Mouse (Mus musculus) CD4-positive, CD25-positive, alpha-beta regulatory T cell, adult 4 months (primary cell): Measurements from ENCODE around the gene Hcrtr2. TPM values are rescaled to one million over a fixed set of nuclear protein-coding genes. Genes with fewer than 3 reads are reported as not detected.

Source experiments
- ATAC-seq: one replicate; pipeline ENCODE4 v1.8.0; 2017
- polyA plus RNA-seq, 2 experiments: library from polyadenylated mRNA; unstranded; fragments of 100-300 nt; shearing (Covaris generic); gene quantifications; one replicate each; pipeline ENCODE4 v1.2.1; 2017

The Hcrtr2 gene
- not detected for polyA plus RNA-seq

GRCm38 (mm10) chr9:76323756-76324155 lies at the start of gene Hcrtr2:
TSS of gene Hcrtr2 (minus strand) at chr9:76323856.
- ATAC-seq = no peak

DNA sequence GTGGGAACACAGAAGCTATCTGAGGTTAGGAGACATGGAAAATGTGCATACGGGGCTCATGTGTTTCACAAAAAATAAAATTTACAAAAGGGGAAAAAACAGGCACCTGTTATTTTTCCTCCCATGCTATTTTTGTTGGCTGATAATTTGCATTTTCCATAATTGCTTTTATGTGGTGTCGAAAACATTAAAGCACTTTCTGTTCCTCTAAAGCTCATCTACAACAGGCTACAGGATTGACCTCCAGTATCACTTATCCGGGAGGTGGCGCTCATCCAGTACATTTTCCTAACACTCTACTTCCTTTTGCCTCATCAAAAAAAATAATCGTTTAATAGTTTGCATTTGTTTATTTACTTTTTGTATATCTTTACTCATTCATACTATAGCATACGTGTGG lies 41.2 kb upstream of the Hcrtr2 start:
- no peak for ATAC-seq

- ATAC-seq = no peak
Measured at GRCm38 (mm10) chr9:76360374-76360773, 36.7 kb upstream of the Hcrtr2 start.

GRCm38 (mm10) chr9:76352346-76352745 lies 28.7 kb upstream of the Hcrtr2 start:
- ATAC-seq = no peak

- no peak for ATAC-seq
Measured at GRCm38 (mm10) chr9:76347298-76347697, 23.6 kb upstream of the Hcrtr2 start.

DNA sequence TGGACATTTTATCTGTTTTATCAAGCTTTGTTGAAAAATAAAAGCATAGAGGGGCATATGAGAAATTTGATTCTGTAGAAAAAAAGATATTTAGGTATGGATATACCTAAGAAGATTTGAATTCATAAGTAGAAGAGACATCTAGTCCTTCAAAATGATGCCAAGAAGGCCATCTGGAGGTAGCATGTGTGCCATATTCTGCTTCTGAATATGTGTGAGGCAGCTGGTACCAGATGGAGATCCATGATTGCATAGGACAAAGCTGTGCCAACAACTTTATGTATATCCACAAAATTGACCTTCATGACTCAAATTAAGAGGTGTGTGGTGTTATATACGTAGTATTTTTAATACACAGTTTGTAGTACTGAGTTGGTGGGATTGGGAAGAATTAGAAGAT lies 7.4 kb upstream of the Hcrtr2 start:
- ATAC-seq = no peak

GRCm38 (mm10) chr9:76323186-76323701 lies 412 bp downstream of the Hcrtr2 start:
- ATAC-seq = no peak

- ATAC-seq = no peak
Measured at GRCm38 (mm10) chr9:76322122-76323052, 1.3 kb downstream of the Hcrtr2 start.

DNA sequence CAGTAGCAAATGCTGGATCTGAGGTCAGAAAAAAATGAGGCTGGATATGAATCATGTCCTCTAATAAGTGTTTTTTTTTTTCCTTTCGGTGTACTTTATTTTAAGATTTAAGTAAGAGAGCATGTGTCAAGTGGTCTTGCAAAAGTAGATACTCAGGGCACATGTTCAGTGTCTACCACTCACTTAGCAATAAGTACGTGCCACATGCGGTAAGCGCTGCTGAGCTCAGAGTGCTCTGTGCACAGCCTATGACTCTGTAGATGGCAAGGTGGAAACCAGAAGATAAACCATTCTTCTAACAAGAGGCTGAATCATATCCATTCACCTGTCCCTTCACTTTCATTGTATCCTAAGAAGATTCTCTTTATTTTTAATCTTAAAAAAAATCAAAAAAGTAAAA lies 2.1 kb downstream of the Hcrtr2 start:
- ATAC-seq = no peak

DNA sequence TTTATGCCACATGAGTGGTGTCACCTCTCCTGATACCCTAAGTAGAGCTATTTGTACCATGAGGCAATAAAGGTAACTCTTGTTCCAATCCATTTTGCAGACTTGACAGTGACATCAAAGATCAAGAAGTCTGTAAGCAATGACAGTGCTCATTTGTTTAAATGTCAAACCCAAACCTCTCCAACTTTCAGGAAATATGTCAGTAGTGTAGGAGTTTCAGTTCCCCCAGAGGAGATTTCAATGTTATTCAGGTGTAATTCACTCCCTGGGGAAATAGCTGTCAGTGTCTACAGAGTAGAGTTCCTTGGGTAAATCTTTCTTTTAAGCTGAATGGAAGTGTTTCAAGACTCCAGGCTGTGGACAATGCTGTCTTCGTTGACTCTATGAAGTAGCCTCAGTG lies 2.9 kb downstream of the Hcrtr2 start:
- no peak for ATAC-seq

GRCm38 (mm10) chr9:76318302-76318701 lies 5.4 kb downstream of the Hcrtr2 start:
- ATAC-seq = no peak

- no peak for ATAC-seq
Measured at GRCm38 (mm10) chr9:76315096-76315495, 8.6 kb downstream of the Hcrtr2 start.

DNA sequence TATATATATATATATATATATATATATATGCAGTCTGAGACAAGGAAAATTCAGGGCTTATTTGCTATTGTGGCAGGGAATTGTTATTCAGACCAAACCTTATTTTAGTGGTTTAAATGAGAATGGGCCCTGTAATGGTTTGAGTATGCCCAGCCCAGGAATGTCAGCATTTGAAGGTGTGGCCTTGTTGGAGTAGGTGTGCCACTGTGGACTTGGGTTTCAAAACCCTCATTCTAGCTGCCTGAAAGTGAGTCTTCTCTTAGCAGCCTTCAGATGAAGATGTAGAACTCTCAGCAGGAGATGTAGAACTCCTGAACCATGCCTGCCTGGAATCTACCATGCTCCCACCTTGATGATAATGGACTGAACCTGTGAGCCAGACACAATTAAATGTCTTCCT lies 9.7 kb downstream of the Hcrtr2 start:
- ATAC-seq = no peak

GRCm38 (mm10) chr9:76312221-76312620 lies 11.4 kb downstream of the Hcrtr2 start:
- no peak for ATAC-seq

DNA sequence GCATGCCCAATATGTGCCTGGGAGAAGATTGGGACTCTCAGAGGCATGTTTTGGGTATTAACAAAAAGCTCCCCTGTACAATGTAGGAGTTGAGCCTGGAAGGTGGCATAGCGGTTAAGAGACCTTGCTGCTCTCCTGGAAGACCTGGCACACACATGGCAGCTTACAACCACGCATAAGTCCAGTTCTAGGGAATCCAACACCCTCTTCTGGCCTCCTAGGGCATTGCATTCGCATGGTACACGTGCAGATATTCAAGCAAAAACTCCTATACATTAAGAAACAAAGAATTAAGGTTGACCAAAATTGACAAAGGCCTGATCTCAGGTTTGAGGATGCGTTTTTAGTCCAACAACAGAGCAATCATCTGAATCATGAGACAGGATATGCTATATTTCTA lies 32.3 kb downstream of the Hcrtr2 start:
- no peak for ATAC-seq

GRCm38 (mm10) chr9:76270886-76271285 lies 52.8 kb downstream of the Hcrtr2 start:
- ATAC-seq = no peak

GRCm38 (mm10) chr9:76257731-76258130 lies 65.9 kb downstream of the Hcrtr2 start:
- no peak for ATAC-seq

DNA sequence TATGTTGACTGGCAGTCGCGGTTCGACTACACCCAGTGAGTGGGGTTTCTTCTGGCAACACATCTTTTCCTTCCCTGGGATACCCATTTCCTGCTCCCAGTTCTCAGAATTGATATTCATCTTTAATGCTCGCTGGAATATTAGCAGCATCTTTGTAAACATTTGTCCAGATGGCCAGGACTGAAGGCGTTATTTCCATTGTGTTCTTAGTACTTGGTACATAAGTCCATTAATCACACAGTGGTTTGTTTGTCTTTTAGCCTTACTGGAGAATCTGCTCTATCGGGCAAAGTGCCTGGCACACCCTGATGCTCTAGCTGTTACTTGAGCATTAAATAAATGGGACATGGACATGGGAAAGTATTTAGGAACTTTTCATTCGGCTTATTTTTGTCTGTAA lies 71.1 kb downstream of the Hcrtr2 start:
- ATAC-seq = no peak

- ATAC-seq = no peak
Measured at GRCm38 (mm10) chr9:76252109-76252508, 71.5 kb downstream of the Hcrtr2 start.

DNA sequence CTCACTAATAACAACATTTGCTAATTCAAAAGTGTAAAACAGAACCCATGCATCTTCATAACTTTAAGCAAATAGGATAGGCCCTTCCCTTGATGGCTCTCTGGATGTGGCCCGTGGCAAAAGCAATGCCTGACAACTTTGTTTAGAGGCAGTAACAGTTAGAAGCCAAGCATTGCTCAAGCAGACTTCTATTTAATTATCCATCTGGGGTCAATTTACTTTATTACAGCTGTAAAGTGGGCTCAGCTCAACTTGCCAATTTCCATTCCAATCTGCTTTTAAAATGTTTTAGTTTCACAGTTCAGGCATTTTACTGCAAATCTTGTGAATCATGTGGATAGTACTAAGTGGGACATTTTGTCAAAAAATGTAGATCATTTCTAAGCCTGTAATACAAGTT lies 81.3 kb downstream of the Hcrtr2 start:
- no peak for ATAC-seq

DNA sequence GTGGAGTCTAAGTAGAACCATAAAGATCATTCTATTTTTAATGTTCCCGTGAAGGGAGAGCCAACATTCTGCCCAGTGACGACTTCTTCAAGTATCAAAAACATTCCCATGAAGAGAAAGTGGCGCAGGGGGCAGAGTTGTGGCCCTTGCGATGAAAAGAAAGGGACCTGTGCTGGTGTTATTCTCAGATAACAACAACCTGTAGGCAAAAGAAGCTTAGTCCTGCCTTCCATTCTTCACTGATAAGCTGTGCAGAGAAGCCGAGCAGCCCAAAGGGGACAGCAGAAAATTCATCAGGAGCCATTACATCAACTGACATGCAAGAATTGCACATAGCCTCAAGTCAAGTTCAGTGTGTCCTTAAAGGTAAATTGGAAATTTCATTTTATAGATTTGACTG lies 85.7 kb downstream of the Hcrtr2 start:
- ATAC-seq = no peak

DNA sequence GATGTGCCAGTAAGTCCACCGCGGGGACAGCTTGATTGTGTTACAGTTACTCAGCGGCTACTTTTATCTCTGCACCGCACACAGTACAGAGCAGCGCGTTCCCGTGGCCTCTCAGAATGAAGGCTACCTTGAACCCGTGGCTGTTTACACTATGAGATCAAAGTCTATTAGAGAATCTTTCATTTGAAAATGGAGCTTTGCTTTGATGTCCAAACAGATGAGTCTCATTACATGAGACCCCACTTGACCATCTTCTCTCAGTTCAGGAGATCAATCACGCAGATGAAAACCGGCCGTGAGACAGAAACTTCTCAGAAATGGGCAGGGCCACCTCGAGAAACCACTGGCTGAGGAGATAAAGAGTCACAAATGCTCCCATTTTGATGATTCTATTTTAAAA lies 86.4 kb downstream of the Hcrtr2 start:
- ATAC-seq = no peak

DNA sequence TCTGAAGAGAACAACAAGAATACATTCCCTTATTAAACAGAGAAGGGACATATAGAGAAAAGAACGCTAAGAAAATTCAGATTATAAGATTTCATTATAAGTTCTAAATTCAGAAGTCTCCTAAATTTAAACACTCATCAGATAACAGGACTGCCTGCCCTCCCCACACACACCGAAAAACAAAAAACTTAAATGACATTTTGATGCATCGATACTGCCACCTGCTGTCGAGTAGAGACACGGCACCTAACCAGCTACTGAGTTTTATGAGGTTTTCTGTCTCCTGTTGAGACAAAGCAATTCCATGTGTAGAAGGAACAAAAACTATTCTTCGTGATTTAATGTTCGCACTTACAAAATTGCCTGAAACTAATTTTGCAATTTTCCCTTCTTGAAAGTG lies 87.0 kb downstream of the Hcrtr2 start:
- ATAC-seq = peak; percentile 54

DNA sequence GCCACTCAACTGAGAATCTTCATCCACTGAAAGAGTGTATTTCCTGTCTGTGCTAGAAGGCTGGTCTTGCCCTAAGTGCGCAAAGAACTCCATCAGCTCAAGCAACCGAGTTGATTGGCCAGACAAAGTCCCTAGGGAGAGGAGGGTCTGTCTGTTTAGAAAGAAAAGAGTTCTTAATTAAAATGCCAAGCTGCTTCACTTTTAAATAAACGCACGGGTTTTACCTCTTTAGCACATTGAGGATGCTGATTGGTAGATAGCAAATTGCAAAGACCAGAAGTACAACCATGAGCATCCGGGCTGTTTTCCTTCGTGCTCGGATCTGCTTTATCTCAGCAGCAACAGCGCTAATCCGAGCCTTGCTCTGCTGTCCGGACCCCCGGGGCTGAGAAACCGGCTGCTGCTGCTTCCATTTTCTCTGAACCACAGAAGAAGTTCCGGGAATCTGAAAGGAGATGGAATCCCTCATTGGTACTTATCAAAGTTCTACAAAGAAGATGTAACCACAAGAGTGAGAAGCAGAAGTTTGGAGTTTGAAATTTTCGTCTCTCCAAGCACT lies 87.6 kb downstream of the Hcrtr2 start:
- peak; percentile 53 for ATAC-seq
